Comparison of ENCODE assay signal across 16 mouse cellular contexts in genomic region chr3:101915048-101915801, GRCm38 (mm10). TPM values are rescaled to one million over a fixed set of nuclear protein-coding genes. Genes with fewer than 3 reads are reported as not detected.
DNase-seq lines count a peak whose midpoint lies in the region; ATAC-seq and TF ChIP-seq lines count a peak whose summit lies in the region.
"Had no signal": no experiment of that assay in that cellular context is flagged by ENCODE, and none has a peak within 500 bp of the region (broad histone marks: within the 10 kb centered on the region; RNA-seq: fewer than 3 reads in every experiment).

No protein-coding gene starts in this region.

- ATAC-seq in stomach, postnatal 0 days (ENCODE audit: low FRiP score, low TSS enrichment) = peak; percentile 29; the same call in 1 of the 2 replicates
- no peak for ATAC-seq in hindbrain, embryonic 11.5 days (ENCODE audit: low FRiP score)
- ATAC-seq: forebrain, embryonic 15.5 days had no signal

- no peaks in the 10 kb centered on the region for H3K4me1 ChIP-seq in stomach, postnatal 0 days (replicated peaks; ENCODE audit: control insufficient read depth, insufficient read depth)
- H3K4me1 ChIP-seq in hindbrain, embryonic 11.5 days (replicated peaks; ENCODE audit: control insufficient read depth, insufficient read depth, low read length) = no peaks in the 10 kb centered on the region
- H3K4me1 ChIP-seq: heart, embryonic 15.5 days; limb, embryonic 15.5 days had no signal

- H3K27me3 ChIP-seq in stomach, postnatal 0 days (ENCODE audit: control insufficient read depth, insufficient read depth, low read length) = no peaks in the 10 kb centered on the region
- H3K27me3 ChIP-seq in hindbrain, embryonic 11.5 days (ENCODE audit: control insufficient read depth, insufficient read depth, low read length) = no peaks in the 10 kb centered on the region
- H3K27me3 ChIP-seq: forebrain, embryonic 15.5 days; heart, embryonic 15.5 days; hindbrain, embryonic 15.5 days; limb, embryonic 15.5 days had no signal

- no peak overlapping the region for H3K27ac ChIP-seq in stomach, postnatal 0 days (replicated peaks)
- H3K27ac ChIP-seq in hindbrain, embryonic 11.5 days (ENCODE audit: low read depth, low read length) = no peak overlapping the region
- H3K27ac ChIP-seq: forebrain, embryonic 15.5 days; heart, embryonic 15.5 days; hindbrain, embryonic 15.5 days; limb, embryonic 15.5 days had no signal

- TF ChIP-seq CTCF in stomach, postnatal 0 days (IDR thresholded peaks at IDR 0.05; ENCODE audit: low read depth) = no peak

- TF ChIP-seq EP300 in stomach, postnatal 0 days (optimal IDR thresholded peaks at IDR 0.05) = no peak

- no peak overlapping the region for H3K4me3 ChIP-seq in stomach, postnatal 0 days (ENCODE audit: low read depth, low read length)
- H3K4me3 ChIP-seq in hindbrain, embryonic 11.5 days (ENCODE audit: low read depth, low read length) = no peak overlapping the region
- H3K4me3 ChIP-seq: forebrain, embryonic 15.5 days; heart, embryonic 15.5 days; hindbrain, embryonic 15.5 days; limb, embryonic 15.5 days; myocyte had no signal

- 65% methylated on average over 14 of the region's 14 CpGs for WGBS in stomach, postnatal 0 days
- 86% methylated on average over 14 of the region's 14 CpGs for WGBS in hindbrain, embryonic 11.5 days

- no peaks in the 10 kb centered on the region for H3K9me3 ChIP-seq in stomach, postnatal 0 days (ENCODE audit: control insufficient read depth, low read length)
- no peaks in the 10 kb centered on the region for H3K9me3 ChIP-seq in hindbrain, embryonic 11.5 days (ENCODE audit: control insufficient read depth, low read length)
- H3K9me3 ChIP-seq: forebrain, embryonic 15.5 days; heart, embryonic 15.5 days; hindbrain, embryonic 15.5 days; limb, embryonic 15.5 days had no signal

- no peak overlapping the region for H3K4me2 ChIP-seq in stomach, postnatal 0 days (replicated peaks; ENCODE audit: low read depth)
- no peak overlapping the region for H3K4me2 ChIP-seq in hindbrain, embryonic 11.5 days (replicated peaks; ENCODE audit: low read depth, low read length)
- H3K4me2 ChIP-seq: forebrain, embryonic 15.5 days; heart, embryonic 15.5 days; hindbrain, embryonic 15.5 days; limb, embryonic 15.5 days had no signal

- H3K9ac ChIP-seq in stomach, postnatal 0 days (ENCODE audit: low read length) = no peak overlapping the region
- H3K9ac ChIP-seq in hindbrain, embryonic 11.5 days (ENCODE audit: low read depth, low read length) = no peak overlapping the region
- H3K9ac ChIP-seq: forebrain, embryonic 15.5 days; heart, embryonic 15.5 days; hindbrain, embryonic 15.5 days; limb, embryonic 15.5 days had no signal

- H3K36me3 ChIP-seq in stomach, postnatal 0 days (ENCODE audit: control insufficient read depth, insufficient read depth, low read length) = peaks cover 8% of the 10 kb centered on the region; the same call in 1 of the 2 replicates
- H3K36me3 ChIP-seq in hindbrain, embryonic 11.5 days (ENCODE audit: control insufficient read depth, insufficient read depth, low read length) = no peaks in the 10 kb centered on the region

- peak; percentile 82 for DNase-seq in heart, adult 11 months
- DNase-seq in heart, adult 8-10 months (ENCODE audit: low spot score) = no peak
- peak; percentile 22 for DNase-seq in ovary, adult 18-20 months (ENCODE audit: low spot score)
- DNase-seq in ovary, postnatal 14 days (ENCODE audit: low spot score) = no peak
- DNase-seq in liver = peak; percentile 38
- DNase-seq in stomach, postnatal 0 days (ENCODE audit: low spot score) = no peak
- no peak for DNase-seq in hindbrain, embryonic 11.5 days (ENCODE audit: low spot score)
- DNase-seq in embryo, embryonic 9.5 days (ENCODE audit: extremely low spot score) = no peak
- DNase-seq: gastrocnemius, postnatal 10 days; kidney, postnatal 25 days; right cerebral cortex, postnatal 4 days had no signal

RNA-seq across cellular contexts. Expression of gene Slc22a15, which starts 9.0 kb away (rescaled TPM):
- total RNA-seq in heart, adult 8-10 months (2022) = 1 to 10 TPM; 1.8 to 2.4 (median 2.2) TPM
- 4.1 and 5.2 TPM in 2 replicates for polyA plus RNA-seq in stomach, postnatal 0 days (2015; fragmentation: Nextera tagmentation; extraction: Ambion mirVana)
- 8.4 and 10.1 TPM in 2 replicates for polyA plus RNA-seq in hindbrain, embryonic 11.5 days (2014; fragmentation: Nextera tagmentation; extraction: Ambion mirVana)

Comparison
In these comparisons a context has a peak if more than half of its experiments do, and no peak if none do; other contexts are left out.
1. DNase-seq: peak in heart, adult 11 months (single experiment), ovary, adult 18-20 months (single experiment) and liver (single experiment); none in heart, adult 8-10 months (single experiment), ovary, postnatal 14 days (single experiment), stomach, postnatal 0 days (single experiment), hindbrain, embryonic 11.5 days (single experiment) and embryo, embryonic 9.5 days (single experiment).